ENCODE assay signal across 15 mouse cellular contexts in genomic region chr2:25534866-25535182, GRCm38 (mm10). TPM values are rescaled to one million over a fixed set of nuclear protein-coding genes. Genes with fewer than 3 reads are reported as not detected.
A peak's percentile ranks its signal among the peaks of the same experiment; 100 is the strongest.
DNase-seq lines count a peak whose midpoint lies in the region; ATAC-seq and TF ChIP-seq lines count a peak whose summit lies in the region.
"Had no signal": no experiment of that assay in that cellular context is flagged by ENCODE, and none has a peak within 500 bp of the region (broad histone marks: within the 10 kb centered on the region; RNA-seq: fewer than 3 reads in every experiment).

No protein-coding gene starts in this region.

- H3K9me3 ChIP-seq in hindbrain, postnatal 0 days (ENCODE audit: low read length): no peaks in the 10 kb centered on the region
- no peaks in the 10 kb centered on the region for H3K9me3 ChIP-seq in hindbrain, embryonic 12.5 days (replicated peaks)
- H3K9me3 ChIP-seq in CH12.LX (replicated peaks; ENCODE audit: low read length) (no peaks in the 10 kb centered on the region), ES-E14 (ENCODE audit: control insufficient read depth, insufficient read depth, low read depth, low read length) (no peaks in the 10 kb centered on the region)
- no peaks in the 10 kb centered on the region for H3K9me3 ChIP-seq in forebrain, embryonic 15.5 days
- H3K9me3 ChIP-seq: hindbrain, embryonic 13.5 days; liver, embryonic 15.5 days; lung, embryonic 15.5 days; neural tube, embryonic 13.5 days had no signal

- 95% methylated on average over 2 of the region's 2 CpGs for WGBS in hindbrain, postnatal 0 days
- 93% methylated on average over 2 of the region's 2 CpGs for WGBS in hindbrain, embryonic 12.5 days
- WGBS in forebrain, embryonic 15.5 days: 96% methylated on average over 2 of the region's 2 CpGs

- dilution Hi-C loops in CH12.LX (cut with MboI; ENCODE audit: extremely low pct_ligation_motif_present, extremely low pct_unique_long_range_greater_than_20kb, low sequenced_read_pairs): no loop called here

- no peaks in the 10 kb centered on the region for H3K4me1 ChIP-seq in hindbrain, postnatal 0 days (ENCODE audit: insufficient read depth, low read length)
- no peaks in the 10 kb centered on the region for H3K4me1 ChIP-seq in hindbrain, embryonic 12.5 days
- H3K4me1 ChIP-seq in CH12.LX (ENCODE audit: control insufficient read depth in 1 of 2, insufficient read depth in 2 of 2) (peaks cover 24 to 70% of the 10 kb centered on the region in 2 experiments), ES-E14 (ENCODE audit: control insufficient read depth in 2 of 2, insufficient read depth in 2 of 2, low read length in 2 of 2, poor library complexity in 1 of 2) (no peaks in the 10 kb centered on the region)
- H3K4me1 ChIP-seq in embryonic fibroblast, embryonic 13.5 days (ENCODE audit: control insufficient read depth, insufficient read depth, low read length): peaks cover 6% of the 10 kb centered on the region
- no peaks in the 10 kb centered on the region for H3K4me1 ChIP-seq in forebrain, embryonic 15.5 days
- H3K4me1 ChIP-seq: hindbrain, embryonic 13.5 days; lung, embryonic 15.5 days; neural tube, embryonic 13.5 days had no signal

- H3K4me2 ChIP-seq in hindbrain, postnatal 0 days (ENCODE audit: low read depth, low read length): no peak overlapping the region
- H3K4me2 ChIP-seq in hindbrain, embryonic 12.5 days (replicated peaks): no peak overlapping the region
- peak overlapping the region; percentile 46; the same call in 1 of the 2 replicates for H3K4me2 ChIP-seq in CH12.LX (ENCODE audit: insufficient read depth, low read depth, poor library complexity, severe bottlenecking)
- H3K4me2 ChIP-seq in forebrain, embryonic 15.5 days (replicated peaks): no peak overlapping the region
- H3K4me2 ChIP-seq: heart, embryonic 11.5 days; hindbrain, embryonic 13.5 days; liver, embryonic 15.5 days; lung, embryonic 15.5 days; neural tube, embryonic 13.5 days had no signal

- no peaks in the 10 kb centered on the region for H3K27me3 ChIP-seq in hindbrain, postnatal 0 days (ENCODE audit: insufficient read depth, low read length)
- no peaks in the 10 kb centered on the region for H3K27me3 ChIP-seq in hindbrain, embryonic 12.5 days
- H3K27me3 ChIP-seq in CH12.LX (replicated peaks): no peaks in the 10 kb centered on the region
- no peaks in the 10 kb centered on the region for H3K27me3 ChIP-seq in forebrain, embryonic 15.5 days
- H3K27me3 ChIP-seq: hindbrain, embryonic 13.5 days; liver, embryonic 15.5 days; lung, embryonic 15.5 days; neural tube, embryonic 13.5 days had no signal

- H3K36me3 ChIP-seq in hindbrain, postnatal 0 days (ENCODE audit: insufficient read depth, low read length): peaks cover 10% of the 10 kb centered on the region; the same call in 1 of the 2 replicates
- peaks cover 40% of the 10 kb centered on the region for H3K36me3 ChIP-seq in hindbrain, embryonic 12.5 days
- H3K36me3 ChIP-seq in CH12.LX (replicated peaks in 1 of 2; ENCODE audit: control insufficient read depth in 1 of 2, insufficient read depth in 1 of 2, low read length in 1 of 2): peaks cover 52 to 79% of the 10 kb centered on the region in 2 experiments
- H3K36me3 ChIP-seq in ES-E14 (ENCODE audit: control insufficient read depth, insufficient read depth, low read length, poor library complexity, severe bottlenecking): peaks cover 16% of the 10 kb centered on the region; the same call in 1 of the 2 replicates
- peaks cover 25% of the 10 kb centered on the region for H3K36me3 ChIP-seq in forebrain, embryonic 15.5 days

- in situ Hi-C loops in CH12.LX (cut with MboI; ENCODE audit: low pct_ligation_motif_present, low pct_unique_long_range_greater_than_20kb, low sequenced_read_pairs): no loop called here
- in situ Hi-C loops in ES-E14 (cut with MboI; ENCODE audit: low sequenced_read_pairs in 2 of 2, unreplicated experiment in 2 of 2): no loop called here

- H3K79me2 ChIP-seq in CH12.LX (replicated peaks; ENCODE audit: control insufficient read depth, extremely low read depth, insufficient read depth, poor library complexity, severe bottlenecking): peaks cover 35% of the 10 kb centered on the region

- no peak overlapping the region for H3K9ac ChIP-seq in hindbrain, postnatal 0 days (replicated peaks; ENCODE audit: low read length)
- no peak overlapping the region for H3K9ac ChIP-seq in hindbrain, embryonic 12.5 days
- H3K9ac ChIP-seq in CH12.LX (ENCODE audit: insufficient read depth, low read depth): peak overlapping the region; percentile 61; the same call in 1 of the 2 replicates
- no peak overlapping the region for H3K9ac ChIP-seq in ES-E14 (ENCODE audit: insufficient read depth, low read depth, low read length, poor library complexity, severe bottlenecking)
- H3K9ac ChIP-seq in forebrain, embryonic 15.5 days (replicated peaks): no peak overlapping the region
- H3K9ac ChIP-seq: liver, embryonic 15.5 days; lung, embryonic 15.5 days; neural tube, embryonic 13.5 days had no signal

- ATAC-seq in hindbrain, postnatal 0 days: no peak
- ATAC-seq in hindbrain, embryonic 12.5 days (ENCODE audit: low FRiP score): no peak
- no peak for ATAC-seq in forebrain, embryonic 15.5 days (replicated peaks)

- TF ChIP-seq POLR2A in CH12.LX (IDR thresholded peaks at IDR 0.05; ENCODE audit: low read depth, low read length): no peak
- TF ChIP-seq POLR2A in embryonic fibroblast, embryonic 13.5 days (IDR thresholded peaks at IDR 0.05; ENCODE audit: low read depth, low read length): no peak

- TF ChIP-seq EP300 in CH12.LX (IDR thresholded peaks at IDR 0.05; ENCODE audit: low read length): no peak

- TF ChIP-seq RAD21 in CH12.LX (IDR thresholded peaks at IDR 0.05; ENCODE audit: low read depth, low read length): no peak

- no peak for TF ChIP-seq CTCF in hindbrain, postnatal 0 days (IDR thresholded peaks at IDR 0.05; ENCODE audit: low read depth)
- TF ChIP-seq CTCF in CH12.LX (conservative IDR thresholded peaks at IDR 0.05 in 1 of 2, IDR thresholded peaks at IDR 0.05 in 1 of 2; ENCODE audit: low read depth in 2 of 2, low read length in 2 of 2): no peak
- no peak for TF ChIP-seq CTCF in embryonic fibroblast, embryonic 13.5 days (IDR thresholded peaks at IDR 0.05; ENCODE audit: borderline replicate concordance, insufficient read depth, low read length)

- no peak overlapping the region for H3K4me3 ChIP-seq in hindbrain, postnatal 0 days (ENCODE audit: low read length)
- no peak overlapping the region for H3K4me3 ChIP-seq in hindbrain, embryonic 12.5 days
- H3K4me3 ChIP-seq in CH12.LX (replicated peaks in 1 of 3; ENCODE audit: low read depth in 2 of 3, low read length in 2 of 3, poor library complexity in 1 of 3) (no peak overlapping the region), ES-E14 (ENCODE audit: insufficient read depth in 1 of 2, low read depth in 1 of 2, low read length in 2 of 2, poor library complexity in 1 of 2, severe bottlenecking in 1 of 2) (no peak overlapping the region)
- no peak overlapping the region for H3K4me3 ChIP-seq in embryonic fibroblast, embryonic 13.5 days (ENCODE audit: insufficient read depth, low read length)
- no peak overlapping the region for H3K4me3 ChIP-seq in forebrain, embryonic 15.5 days
- H3K4me3 ChIP-seq: hindbrain, embryonic 13.5 days; left cerebral cortex, adult 2 months; liver, embryonic 15.5 days; lung, embryonic 15.5 days; neural tube, embryonic 13.5 days had no signal

- no peak for DNase-seq in hindbrain, postnatal 0 days (ENCODE audit: low spot score)
- DNase-seq in CH12.LX (ENCODE audit: extremely low read depth): no peak
- no peak for DNase-seq in ES-E14 (ENCODE audit: low read depth, low spot score)
- no peak for DNase-seq in lung, postnatal 36 days
- DNase-seq: midbrain, embryonic 14.5 days had no signal

- peak overlapping the region; percentile 32; the same call in 1 of the 2 replicates for H3K27ac ChIP-seq in hindbrain, postnatal 0 days
- H3K27ac ChIP-seq in hindbrain, embryonic 12.5 days: no peak overlapping the region
- H3K27ac ChIP-seq in CH12.LX (ENCODE audit: insufficient read depth, low read depth) (peak overlapping the region; percentile 95), ES-E14 (ENCODE audit: insufficient read depth, low read depth, low read length, poor library complexity, severe bottlenecking) (no peak overlapping the region)
- peak overlapping the region; percentile 97 for H3K27ac ChIP-seq in embryonic fibroblast, embryonic 13.5 days (ENCODE audit: insufficient read depth, low read length)
- H3K27ac ChIP-seq in forebrain, embryonic 15.5 days (replicated peaks): no peak overlapping the region
- H3K27ac ChIP-seq: hindbrain, embryonic 13.5 days; left cerebral cortex, adult 2 months; liver, embryonic 15.5 days; lung, embryonic 15.5 days; neural tube, embryonic 13.5 days; stomach, postnatal 0 days had no signal

RNA-seq across cellular contexts. Expression of gene Traf2, which starts 11.9 kb away (rescaled TPM):
- total RNA-seq in hindbrain, postnatal 0 days (2014; rRNA removed): 10.0 and 11.4 TPM in 2 replicates
- 9.2 and 9.3 TPM in 2 replicates for polyA plus RNA-seq in hindbrain, postnatal 0 days (2015; fragmentation: Nextera tagmentation; extraction: Ambion mirVana)
- polyA plus RNA-seq in hindbrain, embryonic 12.5 days (2016; fragmentation: Nextera tagmentation; extraction: Ambion mirVana): 25.7 and 29.6 TPM in 2 replicates
- total RNA-seq in CH12.LX (2012; rRNA removed) (25.1 and 27.7 TPM in 2 replicates), CH12.LX (2014; rRNA removed) (17.9 and 19.3 TPM in 2 replicates), ES-E14 (2012; rRNA removed) (7.9 and 9.1 TPM in 2 replicates)
- polyA plus RNA-seq in CH12.LX (2012; ENCODE audit: insufficient read length, low read depth): 26.3 and 26.4 TPM in 2 replicates
- polyA plus RNA-seq in embryonic fibroblast, embryonic 13.5 days (2011; ENCODE audit: insufficient read length, low read depth, missing spikeins): 11.5 and 13.1 TPM in 2 replicates
- polyA plus RNA-seq in forebrain, embryonic 15.5 days (2015; fragmentation: Nextera tagmentation; extraction: Ambion mirVana): 28.2 and 28.6 TPM in 2 replicates

RNA-seq across cellular contexts. Expression of gene Edf1, which starts 22.8 kb away (rescaled TPM):
- total RNA-seq in hindbrain, postnatal 0 days (2014; rRNA removed): 159 and 274 TPM in 2 replicates
- polyA plus RNA-seq in hindbrain, postnatal 0 days (2015; fragmentation: Nextera tagmentation; extraction: Ambion mirVana): 394 and 413 TPM in 2 replicates
- polyA plus RNA-seq in hindbrain, embryonic 12.5 days (2016; fragmentation: Nextera tagmentation; extraction: Ambion mirVana): 377 TPM in 2 replicates
- total RNA-seq in CH12.LX (2012; rRNA removed) (215 and 223 TPM in 2 replicates), CH12.LX (2014; rRNA removed) (187 and 188 TPM in 2 replicates), ES-E14 (2012; rRNA removed) (142 and 179 TPM in 2 replicates)
- 202 and 275 TPM in 2 replicates for polyA plus RNA-seq in CH12.LX (2012; ENCODE audit: insufficient read length, low read depth)
- 102 and 122 TPM in 2 replicates for polyA plus RNA-seq in embryonic fibroblast, embryonic 13.5 days (2011; ENCODE audit: insufficient read length, low read depth, missing spikeins)
- 368 and 393 TPM in 2 replicates for polyA plus RNA-seq in forebrain, embryonic 15.5 days (2015; fragmentation: Nextera tagmentation; extraction: Ambion mirVana)

RNA-seq across cellular contexts. Expression of gene C8g, which starts 33.3 kb away (rescaled TPM):
- 0.58 and 0.68 TPM in 2 replicates for total RNA-seq in hindbrain, postnatal 0 days (2014; rRNA removed)
- polyA plus RNA-seq in hindbrain, postnatal 0 days (2015; fragmentation: Nextera tagmentation; extraction: Ambion mirVana): 6.5 and 8.0 TPM in 2 replicates
- 4.8 and 6.0 TPM in 2 replicates for polyA plus RNA-seq in hindbrain, embryonic 12.5 days (2016; fragmentation: Nextera tagmentation; extraction: Ambion mirVana)
- total RNA-seq in CH12.LX (2012; rRNA removed) (1.2 and 2.7 TPM in 2 replicates), CH12.LX (2014; rRNA removed) (1.2 TPM in 2 replicates), ES-E14 (2012; rRNA removed) (2.1 and 4.7 TPM in 2 replicates)
- polyA plus RNA-seq in CH12.LX (2012; ENCODE audit: insufficient read length, low read depth): 1.7 and 2.0 TPM in 2 replicates
- 0.91 and 1.2 TPM in 2 replicates for polyA plus RNA-seq in embryonic fibroblast, embryonic 13.5 days (2011; ENCODE audit: insufficient read length, low read depth, missing spikeins)
- polyA plus RNA-seq in forebrain, embryonic 15.5 days (2015; fragmentation: Nextera tagmentation; extraction: Ambion mirVana): 3.4 and 4.7 TPM in 2 replicates

RNA-seq across cellular contexts. Expression of gene Fbxw5, which starts 34.3 kb away (rescaled TPM):
- total RNA-seq in hindbrain, postnatal 0 days (2014; rRNA removed): 140 and 175 TPM in 2 replicates
- polyA plus RNA-seq in hindbrain, postnatal 0 days (2015; fragmentation: Nextera tagmentation; extraction: Ambion mirVana): 93.4 and 102 TPM in 2 replicates
- polyA plus RNA-seq in hindbrain, embryonic 12.5 days (2016; fragmentation: Nextera tagmentation; extraction: Ambion mirVana): 106 and 116 TPM in 2 replicates
- total RNA-seq in CH12.LX (2012; rRNA removed) (36.8 and 37.4 TPM in 2 replicates), CH12.LX (2014; rRNA removed) (31.9 and 34.3 TPM in 2 replicates), ES-E14 (2012; rRNA removed) (24.5 and 33.3 TPM in 2 replicates)
- 37.0 and 40.4 TPM in 2 replicates for polyA plus RNA-seq in CH12.LX (2012; ENCODE audit: insufficient read length, low read depth)
- polyA plus RNA-seq in embryonic fibroblast, embryonic 13.5 days (2011; ENCODE audit: insufficient read length, low read depth, missing spikeins): 28.0 and 40.7 TPM in 2 replicates
- 128 and 130 TPM in 2 replicates for polyA plus RNA-seq in forebrain, embryonic 15.5 days (2015; fragmentation: Nextera tagmentation; extraction: Ambion mirVana)

RNA-seq across cellular contexts. Expression of gene Mamdc4, which starts 39.8 kb away (rescaled TPM):
- total RNA-seq in hindbrain, postnatal 0 days (2014; rRNA removed): 1.2 and 2.5 TPM in 2 replicates
- 1.2 and 2.0 TPM in 2 replicates for polyA plus RNA-seq in hindbrain, postnatal 0 days (2015; fragmentation: Nextera tagmentation; extraction: Ambion mirVana)
- polyA plus RNA-seq in hindbrain, embryonic 12.5 days (2016; fragmentation: Nextera tagmentation; extraction: Ambion mirVana): 4.7 and 6.7 TPM in 2 replicates
- total RNA-seq in CH12.LX (2012; rRNA removed) (29.2 and 34.9 TPM in 2 replicates), CH12.LX (2014; rRNA removed) (0.65 and 4.4 TPM in 2 replicates), ES-E14 (2012; rRNA removed) (4.1 and 9.7 TPM in 2 replicates)
- 4.9 and 11.5 TPM in 2 replicates for polyA plus RNA-seq in CH12.LX (2012; ENCODE audit: insufficient read length, low read depth)
- 0.45 and 1.0 TPM in 2 replicates for polyA plus RNA-seq in embryonic fibroblast, embryonic 13.5 days (2011; ENCODE audit: insufficient read length, low read depth, missing spikeins)
- polyA plus RNA-seq in forebrain, embryonic 15.5 days (2015; fragmentation: Nextera tagmentation; extraction: Ambion mirVana): 4.2 and 5.3 TPM in 2 replicates

Comparison
In these comparisons a context has a peak if more than half of its experiments do, and no peak if none do; other contexts are left out.
1. H3K27ac ChIP-seq: peak in hindbrain, postnatal 0 days (single experiment), CH12.LX (single experiment) and embryonic fibroblast, embryonic 13.5 days (single experiment); none in hindbrain, embryonic 12.5 days (single experiment), ES-E14 (single experiment) and forebrain, embryonic 15.5 days (single experiment).